Mouse (Mus musculus): ENCODE measurements around the gene Cenpi. TPM values are rescaled to one million over a fixed set of nuclear protein-coding genes. Genes with fewer than 3 reads are reported as not detected.
"Not testable (repeated sequence)": the region's sequence is repeated elsewhere in the genome, so short reads cannot be mapped to it uniquely, and the experiment has no call there.

The Cenpi gene
- polyA plus RNA-seq, 1 experiment from 2014 or later = 21.0 TPM

DNA sequence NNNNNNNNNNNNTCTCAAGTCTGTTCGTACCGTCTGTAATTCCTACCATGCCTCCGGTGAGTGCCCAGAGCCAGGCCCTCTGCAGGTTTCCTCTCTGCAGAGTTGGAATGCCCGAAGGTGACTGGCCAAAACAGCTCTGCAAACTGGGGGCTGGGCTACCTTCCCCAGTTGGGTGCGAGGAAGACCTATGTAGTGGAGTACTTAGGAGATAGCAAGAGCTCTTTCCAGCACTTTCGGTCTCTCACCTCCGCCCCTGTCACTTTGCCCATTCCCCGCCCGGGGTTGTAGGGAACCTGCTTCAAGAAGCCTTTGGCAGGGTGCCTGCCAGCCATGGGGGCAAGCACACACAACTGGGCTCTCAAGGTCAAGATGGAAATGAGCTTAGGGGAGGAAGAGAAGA, 11.6 kb upstream of the Cenpi start:
- no peak for ATAC-seq (ENCODE audit: insufficient read depth, low FRiP score)
- H3K9me3 ChIP-seq (replicated peaks; ENCODE audit: control insufficient read depth, low read length) = no peaks in the 10 kb centered on the region
- H3K9ac ChIP-seq (ENCODE audit: low read length) = no peak overlapping the region
- peak overlapping the region; percentile 47 for H3K4me3 ChIP-seq (replicated peaks; ENCODE audit: low read length)
- H3K27ac ChIP-seq (ENCODE audit: low read length) = no peak overlapping the region
- peak overlapping the region; percentile 61 for H3K4me2 ChIP-seq (ENCODE audit: low read depth, low read length)
- WGBS = 25% methylated on average over 9 of the region's 9 CpGs
- H3K36me3 ChIP-seq (ENCODE audit: control insufficient read depth, insufficient read depth, low read length) = no peaks in the 10 kb centered on the region
- peaks cover 7% of the 10 kb centered on the region; the same call in 1 of the 2 replicates for H3K27me3 ChIP-seq (ENCODE audit: control insufficient read depth, insufficient read depth, low read length)
- no peaks in the 10 kb centered on the region; the same call in 1 of the 2 replicates for H3K4me1 ChIP-seq (ENCODE audit: control insufficient read depth, insufficient read depth, low read length)

DNA sequence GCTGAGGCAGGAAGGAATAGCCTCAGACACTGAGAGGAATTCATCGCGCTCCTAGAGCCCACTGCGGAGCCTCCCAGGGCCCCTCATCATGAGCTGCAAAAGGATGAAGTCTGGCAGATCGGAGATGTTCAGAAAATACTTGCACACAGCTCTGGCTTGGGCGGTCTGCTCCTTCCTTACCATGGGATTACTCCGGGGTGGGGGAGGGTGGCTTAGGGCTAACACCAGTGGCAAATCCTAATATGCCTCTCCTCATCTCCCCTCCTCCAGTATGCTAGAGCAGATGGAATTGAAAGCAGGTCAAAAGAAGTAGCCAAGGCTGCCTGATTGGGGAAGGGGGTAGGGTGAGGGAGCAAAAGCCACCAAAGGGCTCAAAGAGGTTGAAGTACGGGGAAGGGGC, 11.1 kb upstream of the Cenpi start:
- ATAC-seq (ENCODE audit: insufficient read depth, low FRiP score) = no peak
- H3K27me3 ChIP-seq (ENCODE audit: control insufficient read depth, insufficient read depth, low read length) = peaks cover 7% of the 10 kb centered on the region; the same call in 1 of the 2 replicates
- H3K4me3 ChIP-seq (replicated peaks; ENCODE audit: low read length) = peak overlapping the region; percentile 47
- H3K4me2 ChIP-seq (ENCODE audit: low read depth, low read length) = peak overlapping the region; percentile 61
- no peak overlapping the region for H3K27ac ChIP-seq (ENCODE audit: low read length)
- H3K9me3 ChIP-seq (replicated peaks; ENCODE audit: control insufficient read depth, low read length) = no peaks in the 10 kb centered on the region
- no peaks in the 10 kb centered on the region; the same call in 1 of the 2 replicates for H3K4me1 ChIP-seq (ENCODE audit: control insufficient read depth, insufficient read depth, low read length)
- H3K36me3 ChIP-seq (ENCODE audit: control insufficient read depth, insufficient read depth, low read length) = no peaks in the 10 kb centered on the region
- 36% methylated on average over 7 of the region's 7 CpGs for WGBS
- no peak overlapping the region for H3K9ac ChIP-seq (ENCODE audit: low read length)

DNA sequence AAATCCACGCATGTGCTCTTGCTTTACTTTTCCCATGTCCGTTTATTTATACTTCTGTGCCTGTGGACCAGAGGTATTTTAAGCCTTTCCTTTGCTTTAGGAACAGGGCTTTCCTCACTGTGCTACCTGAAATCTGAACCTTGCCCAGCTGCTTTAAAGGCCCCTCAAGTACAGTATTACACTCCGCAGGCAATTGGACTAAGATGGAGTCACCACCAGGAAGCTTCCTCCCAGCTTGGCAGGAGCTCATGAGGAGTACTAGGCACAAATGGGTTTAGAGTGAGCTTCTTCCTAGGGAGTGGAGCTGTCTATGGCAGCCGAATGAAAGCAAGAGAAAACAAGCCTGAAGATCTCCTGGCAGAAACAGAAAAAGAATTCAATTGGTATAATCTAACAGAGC, 10.7 kb upstream of the Cenpi start:
- Histone ChIP-seq H3K4me2 (ENCODE audit: low read depth, low read length) (no peak overlapping the region), H3K27ac (ENCODE audit: low read length) (no peak overlapping the region), H3K9ac (ENCODE audit: low read length) (no peak overlapping the region), H3K4me3 (replicated peaks; ENCODE audit: low read length) (no peak overlapping the region), H3K27me3 (ENCODE audit: control insufficient read depth, insufficient read depth, low read length) (peaks cover 7% of the 10 kb centered on the region; the same call in 1 of the 2 replicates), H3K36me3 (ENCODE audit: control insufficient read depth, insufficient read depth, low read length) (no peaks in the 10 kb centered on the region), H3K4me1 (ENCODE audit: control insufficient read depth, insufficient read depth, low read length) (no peaks in the 10 kb centered on the region; the same call in 1 of the 2 replicates), H3K9me3 (replicated peaks; ENCODE audit: control insufficient read depth, low read length) (no peaks in the 10 kb centered on the region)
- ATAC-seq (ENCODE audit: insufficient read depth, low FRiP score) = no peak
- WGBS = 39% methylated on average over 4 of the region's 4 CpGs

DNA sequence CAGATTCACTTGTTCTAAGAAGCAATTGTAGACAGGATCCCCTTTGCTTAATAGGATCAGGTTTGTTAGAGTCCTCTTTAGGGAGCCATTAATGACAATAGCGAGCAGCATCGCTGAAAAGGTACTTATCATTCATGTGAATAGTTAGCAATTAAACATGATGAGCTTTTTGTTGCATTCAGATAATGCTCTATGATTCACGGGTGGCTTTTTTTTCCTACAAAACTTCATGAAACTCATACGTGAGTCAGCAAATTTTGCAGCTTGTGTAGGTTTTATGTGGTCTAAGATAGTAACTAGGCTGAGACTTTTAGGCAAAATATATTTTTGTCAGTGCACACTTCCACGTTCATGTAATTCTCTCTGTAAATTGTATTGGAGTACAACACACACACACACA, 7.7 kb upstream of the Cenpi start:
- 63% methylated on average over 5 of the region's 5 CpGs for WGBS
- H3K4me2 ChIP-seq (ENCODE audit: low read depth, low read length) = no peak overlapping the region

DNA sequence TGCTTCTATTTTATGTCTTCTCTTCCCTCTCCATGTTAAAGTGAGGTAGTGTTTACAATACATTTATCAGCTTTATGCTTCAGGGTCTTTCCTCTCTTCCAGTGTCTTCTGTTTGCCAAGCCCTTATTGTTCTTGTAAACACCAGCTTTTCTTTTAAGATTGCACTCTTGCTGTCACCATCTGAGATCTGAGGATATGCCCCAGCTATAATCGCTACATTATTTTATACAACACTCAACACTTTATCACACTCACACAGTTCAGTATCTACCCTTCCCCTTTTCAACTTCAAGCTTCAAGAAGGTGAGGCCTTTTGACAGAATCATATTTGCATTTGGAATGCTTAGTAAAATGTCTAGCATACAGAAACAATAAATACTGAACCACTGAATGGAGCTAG, 4.6 kb upstream of the Cenpi start:
- no peaks in the 10 kb centered on the region for H3K9me3 ChIP-seq (replicated peaks; ENCODE audit: control insufficient read depth, low read length)
- no peaks in the 10 kb centered on the region for H3K36me3 ChIP-seq (ENCODE audit: control insufficient read depth, insufficient read depth, low read length)
- no peak overlapping the region for H3K4me2 ChIP-seq (ENCODE audit: low read depth, low read length)
- no peaks in the 10 kb centered on the region for H3K27me3 ChIP-seq (ENCODE audit: control insufficient read depth, insufficient read depth, low read length)
- H3K9ac ChIP-seq (ENCODE audit: low read length) = no peak overlapping the region
- no peak overlapping the region for H3K4me3 ChIP-seq (replicated peaks; ENCODE audit: low read length)
- no peak overlapping the region for H3K27ac ChIP-seq (ENCODE audit: low read length)
- no peaks in the 10 kb centered on the region for H3K4me1 ChIP-seq (ENCODE audit: control insufficient read depth, insufficient read depth, low read length)
- no peak for ATAC-seq (ENCODE audit: insufficient read depth, low FRiP score)
- 88% methylated on average over 1 of the region's 1 CpGs for WGBS

More for the DNA sequence above, 7.7 kb upstream of the Cenpi start:
- Histone ChIP-seq H3K9ac (ENCODE audit: low read length) (no peak overlapping the region), H3K27ac (ENCODE audit: low read length) (no peak overlapping the region), H3K36me3 (ENCODE audit: control insufficient read depth, insufficient read depth, low read length) (no peaks in the 10 kb centered on the region), H3K27me3 (ENCODE audit: control insufficient read depth, insufficient read depth, low read length) (peaks cover 6% of the 10 kb centered on the region; the same call in 1 of the 2 replicates), H3K4me1 (ENCODE audit: control insufficient read depth, insufficient read depth, low read length) (no peaks in the 10 kb centered on the region; the same call in 1 of the 2 replicates), H3K4me3 (replicated peaks; ENCODE audit: low read length) (no peak overlapping the region), H3K9me3 (replicated peaks; ENCODE audit: control insufficient read depth, low read length) (no peaks in the 10 kb centered on the region)
- ATAC-seq (ENCODE audit: insufficient read depth, low FRiP score) = no peak

DNA sequence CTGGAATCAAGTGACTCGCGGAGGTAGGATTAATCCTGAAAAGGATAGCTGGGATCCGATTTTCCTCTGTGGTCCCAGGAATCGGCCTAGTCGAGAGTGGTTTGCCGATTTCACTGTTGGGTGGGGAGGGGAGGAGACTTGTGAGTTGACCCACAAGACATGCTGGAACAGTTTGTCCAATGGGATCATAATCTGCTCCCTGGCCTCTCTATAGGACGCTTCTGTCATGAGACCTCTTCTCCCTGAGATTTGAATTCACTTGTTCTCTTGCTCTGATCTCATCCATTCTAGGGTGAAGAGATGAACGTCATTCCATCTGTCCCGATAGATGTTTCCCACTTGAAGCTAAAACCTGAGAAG, 371 bp downstream of the Cenpi start:
- Histone ChIP-seq H3K4me2 (ENCODE audit: low read depth, low read length) (peak overlapping the region; percentile 47), H3K4me3 (replicated peaks; ENCODE audit: low read length) (peak overlapping the region; percentile 54), H3K4me1 (ENCODE audit: control insufficient read depth, insufficient read depth, low read length) (no peaks in the 10 kb centered on the region), H3K27me3 (ENCODE audit: control insufficient read depth, insufficient read depth, low read length) (no peaks in the 10 kb centered on the region), H3K36me3 (ENCODE audit: control insufficient read depth, insufficient read depth, low read length) (no peaks in the 10 kb centered on the region), H3K27ac (ENCODE audit: low read length) (no peak overlapping the region), H3K9ac (ENCODE audit: low read length) (peak overlapping the region; percentile 67), H3K9me3 (replicated peaks; ENCODE audit: control insufficient read depth, low read length) (no peaks in the 10 kb centered on the region)
- ATAC-seq (ENCODE audit: insufficient read depth, low FRiP score) = peak; percentile 41; the same call in 1 of the 2 replicates
- WGBS = 13% methylated on average over 9 of the region's 9 CpGs

DNA sequence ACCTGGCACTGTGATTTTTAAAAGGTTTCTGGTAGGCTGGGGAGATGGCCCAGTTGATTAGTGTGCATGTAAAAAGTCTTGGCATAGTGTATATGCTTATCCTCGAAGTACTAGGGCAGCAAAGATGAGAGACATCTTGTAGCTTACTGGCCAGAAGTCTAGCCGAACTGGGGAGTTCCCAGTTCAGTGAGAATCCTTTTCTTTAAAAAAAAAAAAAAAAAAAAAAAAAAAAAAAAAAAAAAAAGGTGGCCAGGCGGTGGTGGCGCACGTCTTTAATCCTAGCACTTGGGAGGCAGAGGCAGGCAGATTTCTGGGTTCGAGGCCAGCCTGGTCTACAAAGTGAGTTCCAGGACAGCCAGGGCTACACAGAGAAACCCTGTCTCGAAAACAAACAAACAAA, 3.3 kb downstream of the Cenpi start:
- ATAC-seq (ENCODE audit: insufficient read depth, low FRiP score); H3K36me3 ChIP-seq (ENCODE audit: control insufficient read depth, insufficient read depth, low read length); H3K9me3 ChIP-seq (replicated peaks; ENCODE audit: control insufficient read depth, low read length); H3K9ac ChIP-seq (ENCODE audit: low read length); H3K4me3 ChIP-seq (replicated peaks; ENCODE audit: low read length); H3K27ac ChIP-seq (ENCODE audit: low read length); H3K4me1 ChIP-seq (ENCODE audit: control insufficient read depth, insufficient read depth, low read length); H3K4me2 ChIP-seq (ENCODE audit: low read depth, low read length); H3K27me3 ChIP-seq (ENCODE audit: control insufficient read depth, insufficient read depth, low read length): not testable (repeated sequence)
- WGBS = 82% methylated on average over 7 of the region's 7 CpGs

DNA sequence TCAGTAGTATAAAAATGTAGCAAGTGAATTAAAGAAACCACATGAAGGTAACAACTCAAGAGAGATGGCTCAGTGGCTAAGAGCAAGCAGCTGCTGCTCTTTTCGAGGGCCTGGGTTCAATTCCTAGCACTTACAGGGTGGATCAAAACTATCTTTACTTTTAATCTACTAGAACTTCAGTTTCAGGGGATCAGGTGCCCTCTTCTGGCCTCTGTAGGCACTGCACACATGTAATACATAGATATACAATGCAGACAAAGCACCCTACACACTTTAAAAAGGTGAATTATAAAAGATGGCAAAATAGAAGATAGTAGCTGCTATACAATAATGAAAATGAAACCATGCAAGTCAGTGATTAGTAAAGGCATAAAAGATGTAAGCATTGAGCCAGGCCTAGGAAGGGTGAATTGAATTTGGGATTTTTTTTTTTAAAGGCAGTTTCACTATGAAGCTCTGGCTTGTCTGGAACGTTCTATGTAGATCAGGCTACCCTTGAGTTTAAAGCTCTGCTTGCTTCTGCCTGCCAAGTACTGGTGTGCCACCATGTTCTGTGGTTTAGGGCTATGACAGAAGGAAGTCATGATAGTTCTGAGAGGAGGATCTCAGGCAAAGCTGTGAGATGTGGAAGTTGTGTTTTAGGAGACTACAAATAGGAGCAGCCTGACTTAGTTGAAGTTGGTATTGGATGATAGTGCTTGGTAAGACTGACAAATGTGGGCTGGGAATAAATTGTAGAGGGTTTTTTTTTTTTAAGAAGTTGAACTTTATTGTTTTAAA, 11.5 kb downstream of the Cenpi start:
- Histone ChIP-seq H3K36me3 (ENCODE audit: control insufficient read depth, insufficient read depth, low read length) (no peaks in the 10 kb centered on the region), H3K4me1 (ENCODE audit: control insufficient read depth, insufficient read depth, low read length) (no peaks in the 10 kb centered on the region), H3K4me2 (ENCODE audit: low read depth, low read length) (no peak overlapping the region), H3K9me3 (replicated peaks; ENCODE audit: control insufficient read depth, low read length) (no peaks in the 10 kb centered on the region), H3K9ac (ENCODE audit: low read length) (no peak overlapping the region), H3K4me3 (replicated peaks; ENCODE audit: low read length) (no peak overlapping the region), H3K27me3 (ENCODE audit: control insufficient read depth, insufficient read depth, low read length) (no peaks in the 10 kb centered on the region), H3K27ac (ENCODE audit: low read length) (no peak overlapping the region)
- no peak for ATAC-seq (ENCODE audit: insufficient read depth, low FRiP score)
- WGBS = 85% methylated on average over 2 of the region's 2 CpGs

DNA sequence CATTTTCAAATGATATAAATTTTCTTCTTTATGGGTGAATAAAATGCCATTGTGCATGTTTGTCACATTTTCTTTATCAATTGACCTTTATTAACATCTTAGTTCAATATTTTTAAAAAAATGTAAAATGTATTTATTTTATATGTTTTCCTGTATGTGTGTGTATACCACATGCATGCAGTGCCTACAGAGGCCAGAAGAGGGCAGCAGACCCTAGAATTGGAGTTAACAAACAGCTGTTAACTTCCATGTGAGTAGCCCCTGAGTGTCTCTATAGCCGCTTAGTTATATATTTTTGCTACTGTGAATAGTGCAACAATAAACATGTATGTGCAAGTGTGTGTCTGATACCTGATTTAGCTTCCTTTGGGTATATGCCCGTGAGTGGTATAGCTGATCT, 25.4 kb downstream of the Cenpi start:
- H3K9ac ChIP-seq (ENCODE audit: low read length) = no peak overlapping the region
- ATAC-seq (ENCODE audit: insufficient read depth, low FRiP score) = no peak
- WGBS = 88% methylated on average over 2 of the region's 2 CpGs
- H3K36me3 ChIP-seq (ENCODE audit: control insufficient read depth, insufficient read depth, low read length) = no peaks in the 10 kb centered on the region
- no peaks in the 10 kb centered on the region for H3K27me3 ChIP-seq (ENCODE audit: control insufficient read depth, insufficient read depth, low read length)
- no peak overlapping the region for H3K4me3 ChIP-seq (replicated peaks; ENCODE audit: low read length)
- H3K4me2 ChIP-seq (ENCODE audit: low read depth, low read length) = no peak overlapping the region
- H3K27ac ChIP-seq (ENCODE audit: low read length) = no peak overlapping the region
- no peaks in the 10 kb centered on the region for H3K4me1 ChIP-seq (ENCODE audit: control insufficient read depth, insufficient read depth, low read length)
- H3K9me3 ChIP-seq (replicated peaks; ENCODE audit: control insufficient read depth, low read length) = no peaks in the 10 kb centered on the region

All from stomach, embryonic 16.5 days (tissue).